Mouse (Mus musculus) kidney, embryonic 14.5 days (tissue): ENCODE results near the gene Rgs19. TPM values are rescaled to one million over a fixed set of nuclear protein-coding genes. Genes with fewer than 3 reads are reported as not detected.

ENCODE experiments used
- ATAC-seq: fragments of 200-750 bp; cut with Nextera tagmentation; 2 replicates; pipeline ENCODE4 v1.8.0; 2017; ENCODE audit warnings: moderate number of reproducible peaks, mild to moderate bottlenecking, moderate TSS enrichment, moderate library complexity; ENCODE audit not compliant: low FRiP score, low TSS enrichment
- H3K27ac ChIP-seq: fragments of 300-500 bp; sonication (generic); 2 replicates; pipeline ENCODE4 v1.5.1; 2014; ENCODE audit warnings: low read depth, mild to moderate bottlenecking, low read length, moderate library complexity, mixed read lengths
- H3K27me3 ChIP-seq: fragments of 300-500 bp; sonication (generic); 2 replicates; pipeline ENCODE4 v1.6.1; 2014; ENCODE audit warnings: mild to moderate bottlenecking, low read length; ENCODE audit not compliant: control insufficient read depth, insufficient read depth
- H3K36me3 ChIP-seq: fragments of 300-500 bp; sonication (generic); 2 replicates; pipeline ENCODE4 v1.6.1; 2014; ENCODE audit warnings: low read length, mixed read lengths; ENCODE audit not compliant: control insufficient read depth, insufficient read depth
- H3K4me1 ChIP-seq: fragments of 300-500 bp; sonication (generic); 2 replicates; pipeline ENCODE4 v1.6.1; 2014; ENCODE audit warnings: low read length, mixed read lengths; ENCODE audit not compliant: control insufficient read depth, insufficient read depth
- H3K4me2 ChIP-seq: fragments of 300-500 bp; sonication (generic); replicated peaks from 2 replicates; pipeline ENCODE4 v1.6.1; 2014; ENCODE audit warnings: low read depth, mild to moderate bottlenecking, low read length
- H3K4me3 ChIP-seq: fragments of 300-500 bp; sonication (generic); 2 replicates; pipeline ENCODE4 v1.5.1; 2014; ENCODE audit warnings: mild to moderate bottlenecking, low read length
- H3K9ac ChIP-seq: fragments of 300-500 bp; sonication (generic); 2 replicates; pipeline ENCODE4 v1.6.1; 2014; ENCODE audit warnings: low read depth, mild to moderate bottlenecking, low read length, moderate library complexity
- H3K9me3 ChIP-seq: fragments of 300-500 bp; sonication (generic); 2 replicates; pipeline ENCODE4 v1.6.1; 2016; ENCODE audit warnings: low read length; ENCODE audit not compliant: control insufficient read depth
- WGBS: fragments of 180-500 bp; shearing (Covaris S2); extraction: QIAGEN DNeasy Blood & Tissue Kit; methylation state at CpG from one replicate; pipeline ENCODE4 v1.1.7; 2014; 5-methylcytosine and 5-hydroxymethylcytosine counted together
- polyA plus RNA-seq: library from polyadenylated mRNA; unstranded; fragments of >200 nt; fragmentation: Nextera tagmentation; extraction: Ambion mirVana; gene quantifications from 2 replicates; pipeline ENCODE4 v1.2.1, GENCODE M21; 2014

Gene Rgs19
- polyA plus RNA-seq, 1 experiment from 2014 or later, result 70.8 TPM

- WGBS, result 91% methylated on average over 10 of the region's 10 CpGs
- Histone ChIP-seq H3K4me3 (no peak overlapping the region), H3K9me3 (no peaks in the 10 kb centered on the region), H3K36me3 (peaks cover 37% of the 10 kb centered on the region), H3K27me3 (no peaks in the 10 kb centered on the region), H3K27ac (no peak overlapping the region), H3K4me1 (0 out of 2 replicates have a peak, but pooled peaks cover 6% of the 10 kb centered on the region), H3K4me2 (no peak overlapping the region), H3K9ac (no peak overlapping the region)
- ATAC-seq, result no peak
Observed at GRCm38 (mm10) chr2:181689466-181690160, 4.2 kb downstream of the Rgs19 start.

- Histone ChIP-seq H3K4me3 (no peak overlapping the region), H3K4me2 (no peak overlapping the region), H3K27ac (no peak overlapping the region), H3K9me3 (no peaks in the 10 kb centered on the region), H3K36me3 (peaks cover 37% of the 10 kb centered on the region), H3K27me3 (no peaks in the 10 kb centered on the region), H3K4me1 (no peaks in the 10 kb centered on the region), H3K9ac (no peak overlapping the region)
- ATAC-seq, result no peak
- 96% methylated on average over 8 of the region's 8 CpGs for WGBS
Observed at GRCm38 (mm10) chr2:181687586-181687985, 6.2 kb downstream of the Rgs19 start.

GRCm38 (mm10) chr2:181685686-181686085 lies 8.1 kb downstream of the Rgs19 start:
- 94% methylated on average over 4 of the region's 4 CpGs for WGBS
- no peak for ATAC-seq

GRCm38 (mm10) chr2:181684713-181685112 lies 9.1 kb downstream of the Rgs19 start:
- no peak overlapping the region for H3K4me3 ChIP-seq
- H3K9ac ChIP-seq, result no peak overlapping the region
- 92% methylated on average over 1 of the region's 1 CpGs for WGBS
- no peak for ATAC-seq
- H3K9me3 ChIP-seq, result no peaks in the 10 kb centered on the region
- H3K4me2 ChIP-seq, result no peak overlapping the region
- no peak overlapping the region for H3K27ac ChIP-seq
- H3K36me3 ChIP-seq, result peaks cover 33% of the 10 kb centered on the region
- peaks cover under 1% of the 10 kb centered on the region; the same call in 1 of the 2 replicates for H3K4me1 ChIP-seq
- H3K27me3 ChIP-seq, result no peaks in the 10 kb centered on the region

More at GRCm38 (mm10) chr2:181685686-181686085, 8.1 kb downstream of the Rgs19 start:
- Histone ChIP-seq H3K9ac (no peak overlapping the region), H3K4me2 (no peak overlapping the region), H3K27me3 (no peaks in the 10 kb centered on the region), H3K4me3 (no peak overlapping the region), H3K4me1 (no peaks in the 10 kb centered on the region), H3K9me3 (no peaks in the 10 kb centered on the region), H3K27ac (no peak overlapping the region), H3K36me3 (peaks cover 33% of the 10 kb centered on the region)

GRCm38 (mm10) chr2:181683381-181683780 lies 10.4 kb downstream of the Rgs19 start:
- H3K4me1 ChIP-seq, result peaks cover 5% of the 10 kb centered on the region; the same call in 1 of the 2 replicates
- H3K9me3 ChIP-seq, result no peaks in the 10 kb centered on the region
- H3K9ac ChIP-seq, result no peak overlapping the region
- H3K27me3 ChIP-seq, result no peaks in the 10 kb centered on the region
- H3K27ac ChIP-seq, result no peak overlapping the region
- ATAC-seq, result no peak
- no peak overlapping the region for H3K4me2 ChIP-seq
- H3K4me3 ChIP-seq, result no peak overlapping the region
- WGBS, result 65% methylated on average over 4 of the region's 4 CpGs
- peaks cover 20% of the 10 kb centered on the region for H3K36me3 ChIP-seq

GRCm38 (mm10) chr2:181681978-181682377 lies 11.8 kb downstream of the Rgs19 start:
- Histone ChIP-seq H3K9me3 (no peaks in the 10 kb centered on the region), H3K4me1 (peaks cover 5% of the 10 kb centered on the region; the same call in 1 of the 2 replicates), H3K27ac (no peak overlapping the region), H3K4me3 (no peak overlapping the region), H3K27me3 (no peaks in the 10 kb centered on the region), H3K4me2 (no peak overlapping the region), H3K9ac (no peak overlapping the region), H3K36me3 (peaks cover 9% of the 10 kb centered on the region)
- no peak for ATAC-seq
- 93% methylated on average over 1 of the region's 1 CpGs for WGBS

GRCm38 (mm10) chr2:181680716-181681117 lies 13.1 kb downstream of the Rgs19 start:
- 12% methylated on average over 7 of the region's 7 CpGs for WGBS
- no peak overlapping the region for H3K27ac ChIP-seq

GRCm38 (mm10) chr2:181679951-181680715 lies 13.6 kb downstream of the Rgs19 start, which contains the start of gene Tcea2:
Tcea2 (plus strand) TSS chr2:181680310.
- WGBS, result under 1% methylated on average over 67 of the region's 69 CpGs
- Histone ChIP-seq H3K27me3 (no peaks in the 10 kb centered on the region), H3K4me3 (peak within 1 kb of the TSS; percentile 74), H3K27ac (peak within 1 kb of the TSS; percentile 24; the same call in 1 of the 2 replicates), H3K9me3 (no peaks in the 10 kb centered on the region), H3K4me1 (peaks cover 12% of the 10 kb centered on the region; the same call in 1 of the 2 replicates), H3K4me2 (peak within 1 kb of the TSS; percentile 91), H3K9ac (peak within 1 kb of the TSS; percentile 89), H3K36me3 (no peaks in the 10 kb centered on the region)
- ATAC-seq, result peak; percentile 68

More at GRCm38 (mm10) chr2:181680716-181681117, 13.1 kb downstream of the Rgs19 start:
- Histone ChIP-seq H3K36me3 (no peaks in the 10 kb centered on the region), H3K27me3 (no peaks in the 10 kb centered on the region), H3K9me3 (no peaks in the 10 kb centered on the region), H3K4me2 (peak overlapping the region; percentile 91), H3K4me3 (peak overlapping the region; percentile 74), H3K9ac (peak overlapping the region; percentile 89), H3K4me1 (peaks cover 6% of the 10 kb centered on the region; the same call in 1 of the 2 replicates)
- ATAC-seq, result peak; percentile 13
